Mouse (Mus musculus) heart, adult 2 months (tissue): ENCODE results near the gene Cox7b.

Experiments
- CTCF ChIP-seq: fragments of 200-600 bp; IDR thresholded peaks from 2 replicates; pipeline ENCODE4 v1.8.1; 2022; ENCODE audit warnings: antibody characterized with exemption, mild to moderate bottlenecking, moderate library complexity
- EP300 ChIP-seq: fragments of 200-500 bp; IDR thresholded peaks from 2 replicates; pipeline ENCODE4 v1.6.1; 2011; ENCODE audit warnings: low read depth, low read length, control low read depth; ENCODE audit not compliant: insufficient read depth
- POLR2A ChIP-seq: fragments of 200-500 bp; IDR thresholded peaks from 2 replicates; pipeline ENCODE4 v1.6.1; 2011; ENCODE audit warnings: mild to moderate bottlenecking, low read depth, low read length, control low read depth; ENCODE audit not compliant: insufficient read depth

DNA sequence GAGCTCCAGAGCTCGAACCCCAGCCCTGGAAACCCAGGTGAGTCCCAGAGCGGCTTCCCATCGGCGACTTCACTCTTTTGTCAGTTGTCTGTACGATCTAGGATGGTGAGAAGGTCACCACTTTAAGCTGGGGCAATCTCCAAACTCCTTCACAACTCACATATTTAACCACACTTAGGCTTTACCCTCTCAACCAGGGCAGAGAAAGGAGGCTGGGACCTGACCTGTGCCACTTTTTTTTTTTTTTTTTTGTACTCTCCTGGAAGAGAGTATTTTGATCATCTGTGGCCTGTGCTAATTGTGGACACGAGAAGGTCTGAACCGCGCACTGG lies 11.8 kb downstream of the Cox7b start:
- TF ChIP-seq POLR2A = no peak
- TF ChIP-seq CTCF = no peak
- TF ChIP-seq EP300 = no peak; the same call in 1 of the 2 replicates
